Mouse (Mus musculus): Measurements from ENCODE around the gene Gnmt.

GRCm38 (mm10) chr17:46679843-46680759 is 48.9 kb downstream of the Gnmt start:
- TF ChIP-seq CTCF (IDR thresholded peaks at IDR 0.05) (peak; percentile 55), EP300 (IDR thresholded peaks at IDR 0.05) (no peak)

All from lung, postnatal 0 days (tissue).